Mouse (Mus musculus): ENCODE data around the gene Gcnt3.

GRCm38 (mm10) chr9:70082357-70083204 is 44.7 kb upstream of the Gcnt3 start:
- no peak for TF ChIP-seq CTCF (IDR thresholded peaks at IDR 0.05; ENCODE audit: extremely low read depth, insufficient read length, insufficient replicate concordance, low read depth, low read length)
- TF ChIP-seq POLR2A (IDR thresholded peaks at IDR 0.05; ENCODE audit: low read depth, low read length) = no peak

Measured in small intestine, adult 2 months (tissue).